Mouse (Mus musculus) embryonic facial prominence, embryonic 12.5 days (tissue): ENCODE results near the gene Bysl. TPM values are rescaled to one million over a fixed set of nuclear protein-coding genes. Genes with fewer than 3 reads are reported as not detected.

Experiments
- ATAC-seq: fragments of 200-750 bp; cut with Nextera tagmentation; 2 replicates; pipeline ENCODE4 v1.8.0; 2017; ENCODE audit not compliant: insufficient number of reproducible peaks, insufficient read depth, low FRiP score, low TSS enrichment
- H3K27ac ChIP-seq: fragments of 300-500 bp; sonication (generic); 2 replicates; pipeline ENCODE4 v1.5.1; 2016; ENCODE audit warnings: mild to moderate bottlenecking
- H3K27me3 ChIP-seq: fragments of 300-500 bp; sonication (generic); 2 replicates; pipeline ENCODE4 v1.6.1; 2016; ENCODE audit warnings: mild to moderate bottlenecking, moderate library complexity
- H3K36me3 ChIP-seq: fragments of 300-500 bp; sonication (generic); 2 replicates; pipeline ENCODE4 v1.6.1; 2016; ENCODE audit warnings: mild to moderate bottlenecking
- H3K4me1 ChIP-seq: fragments of 300-500 bp; sonication (generic); 2 replicates; pipeline ENCODE4 v1.6.1; 2016
- H3K4me2 ChIP-seq: fragments of 300-500 bp; sonication (generic); replicated peaks from 2 replicates; pipeline ENCODE4 v1.6.1; 2016; ENCODE audit warnings: mild to moderate bottlenecking, moderate library complexity
- H3K4me3 ChIP-seq: fragments of 300-500 bp; sonication (generic); 2 replicates; pipeline ENCODE4 v1.5.1; 2016; ENCODE audit warnings: mild to moderate bottlenecking
- H3K9ac ChIP-seq: fragments of 300-500 bp; sonication (generic); 2 replicates; pipeline ENCODE4 v1.6.1; 2016; ENCODE audit warnings: mild to moderate bottlenecking, moderate library complexity
- H3K9me3 ChIP-seq: fragments of 300-500 bp; sonication (generic); 2 replicates; pipeline ENCODE4 v1.6.1; 2016; ENCODE audit warnings: mild to moderate bottlenecking, moderate library complexity
- WGBS: fragments of 180-500 bp; shearing (Covaris S2); methylation state at CpG from one replicate; pipeline ENCODE4 v1.1.7; 2016; 5-methylcytosine and 5-hydroxymethylcytosine counted together
- polyA plus RNA-seq: library from polyadenylated mRNA; unstranded; fragments of >200 nt; fragmentation: Nextera tagmentation; extraction: Ambion mirVana; gene quantifications from 2 replicates; pipeline ENCODE4 v1.2.1, GENCODE M21; 2016

The Bysl gene
- polyA plus RNA-seq, 1 experiment from 2014 or later: 29.6 TPM

GRCm38 (mm10) chr17:47559726-47560125 lies 51.6 kb downstream of the Bysl start:
- ATAC-seq: no peak
- H3K4me3 ChIP-seq: no peak overlapping the region
- H3K9me3 ChIP-seq: no peaks in the 10 kb centered on the region
- H3K36me3 ChIP-seq: no peaks in the 10 kb centered on the region
- no peak overlapping the region for H3K27ac ChIP-seq
- H3K27me3 ChIP-seq: no peaks in the 10 kb centered on the region
- 45% methylated on average over 6 of the region's 6 CpGs for WGBS
- peaks cover 9% of the 10 kb centered on the region; the same call in 1 of the 2 replicates for H3K4me1 ChIP-seq
- no peak overlapping the region for H3K9ac ChIP-seq
- H3K4me2 ChIP-seq: no peak overlapping the region

GRCm38 (mm10) chr17:47557179-47557578 lies 54.1 kb downstream of the Bysl start:
- Histone ChIP-seq H3K27me3 (no peaks in the 10 kb centered on the region), H3K9me3 (no peaks in the 10 kb centered on the region)

GRCm38 (mm10) chr17:47554621-47555020 lies 56.7 kb downstream of the Bysl start:
- H3K9ac ChIP-seq: no peak overlapping the region
- no peak overlapping the region for H3K4me2 ChIP-seq
- no peaks in the 10 kb centered on the region for H3K36me3 ChIP-seq
- peaks cover 6% of the 10 kb centered on the region; the same call in 1 of the 2 replicates for H3K4me1 ChIP-seq
- ATAC-seq: no peak
- H3K4me3 ChIP-seq: no peak overlapping the region
- WGBS: 52% methylated on average over 10 of the region's 10 CpGs
- H3K27ac ChIP-seq: no peak overlapping the region
- H3K27me3 ChIP-seq: no peaks in the 10 kb centered on the region
- H3K9me3 ChIP-seq: no peaks in the 10 kb centered on the region

More at GRCm38 (mm10) chr17:47557179-47557578, 54.1 kb downstream of the Bysl start:
- no peak; the same call in 1 of the 2 replicates for ATAC-seq
- H3K4me1 ChIP-seq: peaks cover 9% of the 10 kb centered on the region; the same call in 1 of the 2 replicates
- no peak overlapping the region for H3K9ac ChIP-seq
- no peaks in the 10 kb centered on the region for H3K36me3 ChIP-seq
- H3K4me3 ChIP-seq: no peak overlapping the region
- WGBS: 55% methylated on average over 3 of the region's 3 CpGs
- no peak overlapping the region for H3K4me2 ChIP-seq
- H3K27ac ChIP-seq: no peak overlapping the region

- ATAC-seq: no peak
- Histone ChIP-seq H3K9me3 (no peaks in the 10 kb centered on the region), H3K36me3 (no peaks in the 10 kb centered on the region)
These were observed 58.3 kb downstream of the Bysl start for GRCm38 (mm10) chr17:47552994-47553393.

GRCm38 (mm10) chr17:47551049-47551448 lies 60.2 kb downstream of the Bysl start:
- H3K9me3 ChIP-seq: no peaks in the 10 kb centered on the region
- 78% methylated on average over 7 of the region's 7 CpGs for WGBS
- no peaks in the 10 kb centered on the region for H3K4me1 ChIP-seq
- H3K27ac ChIP-seq: no peak overlapping the region
- H3K36me3 ChIP-seq: no peaks in the 10 kb centered on the region
- no peak overlapping the region for H3K9ac ChIP-seq
- ATAC-seq: no peak
- no peaks in the 10 kb centered on the region for H3K27me3 ChIP-seq
- H3K4me3 ChIP-seq: no peak overlapping the region
- no peak overlapping the region for H3K4me2 ChIP-seq

More at GRCm38 (mm10) chr17:47552994-47553393, 58.3 kb downstream of the Bysl start:
- Histone ChIP-seq H3K27ac (no peak overlapping the region), H3K4me3 (no peak overlapping the region), H3K4me2 (no peak overlapping the region), H3K9ac (no peak overlapping the region), H3K4me1 (no peaks in the 10 kb centered on the region), H3K27me3 (no peaks in the 10 kb centered on the region)

Other genes starting within 250 kb of the Bysl start
- gene Mrps10, start 242.6 kb downstream of the Bysl start, polyA plus RNA-seq: 72.7 and 75.7 TPM in 2 replicates
- 1.7 and 1.9 TPM in 2 replicates for gene Guca1b, start 226.1 kb downstream of the Bysl start, polyA plus RNA-seq
- gene Guca1a, start 210.9 kb downstream of the Bysl start, polyA plus RNA-seq: 0.71 and 1.5 TPM in 2 replicates
- 0.61 and 0.65 TPM in 2 replicates for gene AI661453, start 174.9 kb downstream of the Bysl start, polyA plus RNA-seq
- gene 1700001C19Rik, start 174.1 kb downstream of the Bysl start, polyA plus RNA-seq: 0.25 and 0.41 TPM in 2 replicates
- 34.2 and 35.8 TPM in 2 replicates for gene Taf8, start 109.2 kb downstream of the Bysl start, polyA plus RNA-seq
- gene Ccnd3, start 106.4 kb downstream of the Bysl start, polyA plus RNA-seq: 355 and 362 TPM in 2 replicates
- 46.9 and 47.2 TPM in 2 replicates for gene Med20, start 90 bp upstream of the Bysl start, polyA plus RNA-seq
- gene Gm20517, start 97 bp upstream of the Bysl start, polyA plus RNA-seq: 1.6 and 2.2 TPM in 2 replicates
- gene Usp49, start 19.2 kb upstream of the Bysl start, polyA plus RNA-seq: 9.5 and 11.0 TPM in 2 replicates
- 397 and 414 TPM in 2 replicates for gene Tomm6, start 76.9 kb upstream of the Bysl start, polyA plus RNA-seq
- 7.3 and 8.0 TPM in 2 replicates for gene Frs3, start 77.5 kb upstream of the Bysl start, polyA plus RNA-seq
- 0.27 and 0.31 TPM in 2 replicates for gene Gm21981, start 83.0 kb upstream of the Bysl start, polyA plus RNA-seq
- gene Prickle4, start 83.2 kb upstream of the Bysl start, polyA plus RNA-seq: 0.87 and 1.2 TPM in 2 replicates
- not detected in 2 replicates for gene Pgc, start 115.3 kb upstream of the Bysl start, polyA plus RNA-seq
- gene Tfeb, start 125.5 kb upstream of the Bysl start, polyA plus RNA-seq: 5.2 and 6.0 TPM in 2 replicates
- gene Mdfi, start 223.2 kb upstream of the Bysl start, polyA plus RNA-seq: 35.6 and 49.2 TPM in 2 replicates